Mouse (Mus musculus) R1 (cell line): ENCODE data around the gene Mertk.
"Not testable (repeated sequence)": the region's sequence is repeated elsewhere in the genome, so short reads cannot be mapped to it uniquely, and the experiment has no call there.

ENCODE experiments used
- DNase-seq: peaks from one replicate; pipeline ENCODE4 v3.0.0-alpha.2; 2018; ENCODE audit warnings: low read depth, low spot score

The Mertk gene

DNA sequence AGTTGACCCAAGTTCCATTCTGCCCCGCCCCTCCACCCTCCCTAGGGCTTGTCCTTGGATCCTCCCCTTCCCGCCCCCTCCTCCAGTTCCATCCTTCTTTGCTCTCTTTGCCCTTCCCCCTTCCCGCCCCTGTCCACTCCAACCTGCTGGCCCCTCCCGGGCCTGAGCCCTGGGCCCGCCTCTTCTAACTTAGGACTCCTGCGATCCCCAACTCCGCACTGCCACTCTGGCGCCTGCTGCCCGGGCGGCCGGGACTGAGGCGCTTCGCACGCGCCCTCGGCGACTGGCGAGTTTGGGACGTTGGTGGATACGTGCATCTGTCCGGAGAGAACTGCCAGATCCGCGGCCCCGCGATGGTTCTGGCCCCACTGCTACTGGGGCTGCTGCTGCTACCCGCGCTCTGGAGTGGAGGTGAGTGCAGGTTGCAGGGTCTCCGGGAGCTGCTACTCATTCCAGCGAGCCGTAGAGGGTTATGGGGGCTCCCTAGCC lies at the start of gene Mertk:
Gene Mertk, plus strand, starts transcription at position 264 of the 489 bp plus-strand sequence.
- DNase-seq, result peak; percentile 97

DNA sequence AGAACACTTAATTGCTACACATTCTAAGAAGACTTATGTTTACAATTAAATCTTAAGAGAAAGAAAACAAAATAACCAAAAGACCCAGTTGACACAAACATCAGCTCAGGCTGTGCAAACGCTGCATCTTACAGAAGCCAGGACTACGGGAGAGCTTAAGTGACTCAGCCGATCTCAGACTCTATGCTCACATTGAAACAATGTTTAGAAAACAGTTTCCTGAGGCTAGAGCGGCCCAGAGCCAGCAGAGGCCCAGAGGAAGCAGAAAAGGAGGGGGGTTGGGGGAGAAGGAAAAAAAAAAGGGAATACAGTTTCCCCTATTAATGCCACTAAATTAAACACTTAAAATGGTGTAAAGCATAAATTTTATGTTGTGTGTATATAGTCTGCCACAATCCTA lies 18.1 kb upstream of the Mertk start:
- DNase-seq, result no peak

DNA sequence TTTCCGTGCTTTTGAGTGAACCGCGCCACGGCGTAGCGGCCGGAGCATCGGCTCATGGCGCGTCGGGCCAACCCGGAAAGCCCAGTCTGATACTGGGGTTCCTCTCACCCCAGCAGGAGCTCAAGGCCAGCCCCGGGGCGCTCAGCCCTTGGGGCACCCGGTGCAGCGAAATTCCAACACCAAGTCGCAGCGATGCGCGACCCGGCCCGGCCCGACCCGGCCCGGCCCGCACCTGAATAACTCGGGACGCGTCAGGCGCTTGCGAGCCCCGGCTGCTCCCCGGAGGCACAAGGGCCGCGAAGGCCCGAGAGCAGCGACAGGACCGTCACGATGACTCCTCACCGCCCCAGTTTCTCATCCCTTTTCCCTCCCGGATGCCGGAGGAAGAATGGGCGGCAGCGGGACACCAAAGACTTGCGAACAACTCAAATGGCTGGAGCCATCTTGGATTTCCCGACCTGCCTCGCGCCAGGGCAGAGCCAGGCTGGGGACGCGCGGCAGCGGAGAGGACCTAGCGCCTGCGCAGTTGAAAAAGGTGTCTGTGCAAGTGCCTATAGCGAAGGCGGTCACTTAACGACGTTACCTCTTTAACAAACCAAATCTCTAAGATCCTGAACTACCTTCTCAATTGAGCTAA lies 11.7 kb upstream of the Mertk start, which contains the start of gene Anapc1:
Gene Anapc1, minus strand, starts transcription at position 471 of the 637 bp plus-strand sequence.
- peak; percentile 94 for DNase-seq

DNA sequence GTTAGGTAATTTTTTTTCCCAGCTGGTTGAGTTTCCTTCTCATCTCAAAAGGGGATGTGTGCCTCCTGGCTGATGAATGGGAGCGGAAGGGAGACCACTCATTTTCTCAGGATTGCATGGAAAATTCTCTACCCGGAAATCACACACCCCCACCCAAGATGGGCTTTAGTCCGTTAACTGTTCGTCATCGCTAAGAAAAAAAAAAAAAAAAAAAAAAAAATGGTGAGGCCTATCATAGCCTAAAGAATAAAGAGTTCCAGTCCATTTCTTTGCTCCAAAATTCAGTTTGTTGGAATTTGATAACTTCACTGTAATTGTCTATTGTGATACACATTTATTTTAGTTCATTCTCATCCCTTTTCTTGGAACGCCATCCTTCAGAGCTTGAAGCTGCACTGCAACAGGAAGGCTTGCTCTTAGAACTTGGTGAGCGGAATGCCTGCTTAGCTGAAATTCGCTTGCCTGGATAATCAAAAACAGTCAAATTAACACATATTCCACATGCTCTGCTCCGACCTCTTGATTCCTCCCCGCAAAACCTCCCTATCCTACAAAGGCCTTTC lies 11.1 kb upstream of the Mertk start:
- DNase-seq, result no peak

DNA sequence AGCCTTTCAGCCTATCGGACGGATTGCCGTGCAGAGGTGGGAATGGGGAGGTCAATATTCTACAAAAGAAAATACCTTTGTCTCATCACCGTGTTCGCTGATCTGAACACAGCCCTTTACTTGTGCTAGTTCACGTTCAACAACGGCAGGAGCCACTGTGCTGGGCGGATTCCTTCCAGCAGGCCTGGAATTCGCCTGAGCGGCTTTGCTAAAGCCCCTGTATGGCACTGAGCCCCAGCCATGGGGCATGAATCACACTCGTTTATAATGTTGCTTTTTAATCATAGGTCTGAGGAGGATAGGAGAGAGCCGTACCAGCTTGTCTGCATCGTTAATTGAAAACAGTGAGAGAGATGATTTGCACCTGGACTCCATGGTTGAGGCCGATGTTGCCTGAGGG lies 6.4 kb upstream of the Mertk start:
- DNase-seq, result peak; percentile 68

DNA sequence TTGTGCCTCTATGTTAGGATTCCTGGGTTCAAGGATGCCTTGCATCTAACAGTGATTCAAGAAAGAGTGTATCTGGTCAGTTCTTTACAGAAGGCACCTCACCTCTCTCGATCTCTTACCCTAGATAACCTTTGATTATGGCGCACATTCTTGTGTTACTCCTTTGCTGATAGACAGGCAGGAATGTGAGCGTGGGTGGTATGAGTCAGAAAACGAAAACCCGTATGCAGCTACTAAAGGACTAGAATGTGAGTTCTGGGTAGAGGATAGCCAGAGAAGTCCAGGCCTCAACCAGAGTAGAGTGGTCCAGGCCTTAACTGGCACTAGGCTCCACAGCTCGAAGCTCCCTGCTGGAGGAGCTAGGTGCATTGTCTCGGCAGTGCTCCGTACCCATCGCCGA lies 6.0 kb upstream of the Mertk start:
- peak; percentile 46 for DNase-seq

DNA sequence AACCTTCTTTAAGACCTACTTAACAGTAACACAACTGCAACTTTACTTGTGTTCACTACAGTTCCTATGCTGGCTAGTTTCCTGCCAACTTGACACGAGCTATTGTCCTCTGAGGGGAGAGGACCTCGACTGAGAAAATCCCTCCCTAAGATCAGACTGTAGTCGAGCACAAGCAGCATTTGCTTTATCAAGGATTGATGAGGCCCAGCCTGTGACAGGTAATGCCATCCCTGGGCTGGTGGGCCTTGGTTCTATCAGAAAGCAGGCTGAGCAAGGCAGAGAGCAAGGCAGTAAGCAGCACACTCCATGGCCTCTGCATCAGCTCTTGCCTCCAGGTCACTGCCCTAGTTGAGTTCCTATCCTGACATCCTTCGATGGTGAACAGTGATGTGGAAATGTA lies 5.5 kb upstream of the Mertk start:
- no peak for DNase-seq

DNA sequence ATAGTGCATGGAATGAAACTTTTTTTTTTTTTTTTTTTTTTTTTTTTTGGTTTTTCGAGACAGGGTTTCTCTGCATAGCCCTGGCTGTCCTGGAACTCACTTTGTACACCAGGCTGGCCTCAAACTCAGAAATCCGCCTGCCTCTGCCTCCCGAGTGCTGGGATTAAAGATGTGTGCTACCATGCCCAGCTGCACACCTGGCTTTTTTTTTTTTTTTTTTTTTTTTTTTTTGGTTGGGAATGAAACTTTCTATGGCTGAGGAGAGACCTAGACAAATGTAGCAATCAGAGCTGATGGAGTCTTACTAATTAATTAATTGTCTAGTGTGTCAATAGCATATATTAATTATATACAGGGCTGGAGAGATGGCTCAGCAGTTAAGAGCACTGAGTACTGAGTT lies 4.9 kb upstream of the Mertk start:
- DNase-seq, result not testable (repeated sequence)

DNA sequence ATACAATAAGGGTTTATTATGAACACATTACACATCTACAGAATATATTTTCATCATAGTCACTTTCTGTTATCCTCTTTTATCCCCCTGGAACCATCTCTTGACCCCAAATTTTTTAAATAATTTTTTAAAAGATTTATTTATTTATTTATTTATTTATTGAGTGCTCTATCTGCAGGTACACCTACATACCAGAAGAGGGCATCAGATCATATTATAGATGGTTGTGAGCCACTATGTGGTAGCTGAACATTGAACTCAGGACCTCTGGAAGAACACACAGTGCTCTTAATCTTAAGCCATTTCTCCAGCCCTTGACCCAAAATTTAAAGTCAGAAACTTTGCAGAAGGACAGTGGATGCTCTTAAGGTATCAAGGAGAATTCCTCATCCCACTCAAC lies 4.2 kb upstream of the Mertk start:
- DNase-seq, result peak; percentile 25

DNA sequence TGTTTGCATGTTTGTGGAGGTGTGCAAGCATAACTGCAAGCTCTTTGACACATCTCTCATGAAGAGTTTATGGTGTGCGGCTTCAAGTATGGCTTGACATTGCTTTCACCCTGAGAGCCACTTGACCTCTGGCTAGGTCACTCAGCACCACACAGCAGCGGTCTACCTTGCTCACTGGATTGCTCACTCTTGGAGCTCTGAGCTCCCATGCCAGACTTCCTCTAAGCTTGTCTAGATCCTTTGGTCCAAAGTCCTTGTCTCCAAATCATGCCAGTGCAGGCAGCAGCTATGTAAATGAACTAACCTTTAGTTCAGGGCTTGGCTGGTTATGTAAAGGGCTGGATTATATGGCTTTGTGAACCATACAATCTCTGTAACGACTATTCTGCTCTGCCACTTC lies 2.3 kb upstream of the Mertk start:
- no peak for DNase-seq

DNA sequence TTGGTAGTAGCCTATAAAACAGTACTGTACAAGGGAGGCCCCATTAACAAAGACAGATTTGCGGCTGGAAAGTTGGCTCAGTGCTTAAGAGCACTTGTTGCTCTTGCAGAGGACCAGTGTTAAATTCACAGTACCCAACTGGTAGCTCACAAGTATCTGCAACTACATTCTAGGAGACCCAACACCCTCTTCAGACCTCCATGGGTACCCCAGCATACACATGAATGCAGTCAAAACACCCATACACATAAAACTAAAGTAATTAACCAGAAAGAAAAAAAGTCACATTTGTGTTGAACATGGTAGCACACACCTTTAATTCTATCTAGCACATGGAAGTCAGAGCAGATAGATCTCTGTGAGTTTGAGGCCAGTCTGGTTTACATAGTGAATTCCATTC lies 1.7 kb upstream of the Mertk start:
- DNase-seq, result no peak

DNA sequence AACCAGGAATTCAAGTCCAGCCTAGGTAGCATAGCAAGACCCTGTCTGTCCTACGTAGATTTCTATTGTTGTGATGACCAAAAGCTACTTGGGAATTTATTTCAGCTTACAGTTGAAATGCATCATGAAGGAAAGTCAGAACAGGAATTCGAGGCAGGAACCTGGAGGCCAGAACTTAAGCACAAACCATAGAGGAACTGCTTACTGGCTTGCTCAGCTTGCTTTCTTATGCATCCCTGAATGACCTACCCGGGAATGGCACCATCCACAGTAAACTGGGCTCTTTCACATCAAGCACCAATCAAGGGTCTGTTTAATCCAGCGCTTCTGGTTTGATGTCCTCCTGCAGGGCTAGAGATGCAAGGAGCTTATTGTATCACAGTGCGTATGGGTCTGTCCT lies 1.2 kb upstream of the Mertk start:
- DNase-seq, result peak; percentile 16

DNA sequence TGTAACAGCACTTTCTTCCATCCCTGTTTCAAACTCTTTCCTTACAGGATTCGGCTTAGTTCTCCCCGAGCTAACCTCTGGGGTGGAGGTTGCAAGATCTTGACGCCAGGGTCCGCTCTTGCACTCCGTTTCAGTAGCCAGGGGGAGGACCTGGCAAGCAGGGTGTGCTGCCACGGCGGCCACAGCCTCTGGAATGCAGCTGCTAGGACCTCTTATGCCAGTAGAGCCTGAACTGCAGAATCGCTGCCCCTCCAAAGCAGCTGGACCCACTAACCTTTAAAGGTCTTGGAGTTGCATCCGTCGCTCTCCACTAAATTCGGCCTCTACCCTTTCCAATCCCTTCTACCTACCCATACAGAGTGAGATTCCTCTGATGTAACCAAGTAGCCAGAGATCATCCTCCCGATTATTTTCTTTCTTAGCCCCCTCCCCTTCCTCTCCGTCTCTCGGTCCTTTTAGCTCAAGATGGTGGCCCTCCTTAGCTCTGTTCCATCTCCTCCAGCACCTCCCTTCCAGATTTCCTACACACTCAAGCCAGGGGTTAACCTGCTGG lies 540 bp upstream of the Mertk start:
- peak; percentile 93 for DNase-seq

DNA sequence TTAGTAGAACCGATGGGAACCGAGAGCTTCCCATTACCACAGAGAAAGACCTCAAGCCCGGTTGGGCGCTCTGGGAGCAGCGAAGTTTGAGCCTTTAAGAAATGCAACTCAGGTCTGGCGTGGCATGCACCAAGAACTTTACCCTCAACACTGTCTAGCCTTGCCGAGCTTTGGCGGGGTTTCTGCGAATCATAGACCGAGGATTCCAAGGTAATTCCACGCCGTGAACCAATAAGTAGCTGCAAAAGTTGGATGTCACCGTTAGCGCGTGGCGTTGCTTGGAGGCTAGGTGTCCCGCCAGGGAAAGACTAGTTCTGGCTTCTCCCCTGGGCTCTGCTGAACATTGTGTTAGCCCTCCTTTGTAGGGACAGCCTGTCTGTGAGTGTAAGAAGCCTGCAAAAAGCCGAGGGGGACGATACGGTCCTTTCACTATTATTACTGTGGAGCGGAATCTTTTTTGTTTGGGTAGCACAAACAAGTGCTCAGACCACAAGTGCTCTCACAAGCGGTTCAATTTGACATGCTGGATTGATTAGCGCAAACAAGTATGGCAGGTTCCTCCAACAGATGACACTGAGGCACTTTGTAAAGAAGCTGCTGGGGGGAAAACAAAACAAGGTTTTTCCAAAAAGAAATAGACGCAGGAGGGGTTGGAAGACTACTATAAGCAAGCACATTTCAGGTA lies 587 bp downstream of the Mertk start:
- peak; percentile 75 for DNase-seq

DNA sequence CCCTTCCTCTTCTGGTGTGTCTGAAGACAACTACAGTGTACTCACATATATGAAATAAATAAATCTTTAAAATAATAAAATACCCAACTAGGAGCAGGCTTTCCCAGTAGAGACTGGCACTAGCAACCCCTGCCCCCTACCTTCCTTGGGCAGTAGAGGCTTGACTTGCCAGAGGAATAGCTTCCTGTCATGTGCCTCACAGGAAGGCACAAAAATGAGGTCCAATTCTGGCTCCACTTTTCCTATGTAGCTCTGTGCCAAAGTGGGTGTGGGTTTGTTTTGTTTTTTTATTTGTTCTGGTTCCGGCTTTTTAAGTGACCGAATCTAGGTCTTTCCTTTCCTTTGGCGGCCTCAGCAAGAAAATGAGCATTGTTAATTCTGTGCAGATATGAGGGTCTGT lies 5.7 kb downstream of the Mertk start:
- DNase-seq, result no peak

DNA sequence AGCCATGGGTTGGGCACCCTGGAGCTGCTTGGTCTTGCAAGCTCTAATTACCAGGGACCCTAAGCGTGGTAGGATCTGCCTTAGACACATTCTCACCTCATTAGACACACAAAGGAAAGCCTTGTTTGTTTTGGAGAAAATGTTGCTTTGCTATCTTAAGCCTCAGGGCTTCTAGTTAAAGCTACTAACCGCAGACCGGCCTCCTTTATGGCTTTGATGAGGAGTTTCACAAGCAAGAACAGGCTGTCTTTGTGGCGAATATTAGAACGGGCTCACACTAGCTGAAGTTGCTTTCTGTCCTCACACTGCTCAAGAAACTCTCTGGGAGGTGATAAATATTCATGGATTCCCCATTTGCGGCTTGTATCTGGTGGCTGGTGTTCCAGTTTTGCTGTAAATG lies 10.5 kb downstream of the Mertk start:
- DNase-seq, result no peak

DNA sequence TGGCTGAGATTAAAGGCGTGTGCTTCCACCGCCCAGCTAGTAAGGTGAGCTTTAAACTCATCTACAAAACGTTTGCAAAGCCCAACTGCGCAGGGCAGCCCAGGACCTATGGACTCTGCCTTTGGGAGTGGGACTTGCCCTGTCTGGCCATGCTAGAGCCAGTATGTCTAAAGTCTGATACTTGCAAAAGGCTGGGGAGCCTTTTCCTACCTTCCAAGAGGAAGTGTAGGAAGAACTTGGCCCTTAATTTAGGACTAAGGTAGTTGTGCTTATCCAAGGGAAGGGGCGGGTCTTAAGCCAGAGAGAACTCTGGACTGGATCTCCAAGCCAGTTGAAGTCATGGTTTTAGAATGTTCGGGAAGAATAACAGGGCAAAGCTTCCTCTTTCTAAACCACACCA lies 11.9 kb downstream of the Mertk start:
- DNase-seq, result no peak

DNA sequence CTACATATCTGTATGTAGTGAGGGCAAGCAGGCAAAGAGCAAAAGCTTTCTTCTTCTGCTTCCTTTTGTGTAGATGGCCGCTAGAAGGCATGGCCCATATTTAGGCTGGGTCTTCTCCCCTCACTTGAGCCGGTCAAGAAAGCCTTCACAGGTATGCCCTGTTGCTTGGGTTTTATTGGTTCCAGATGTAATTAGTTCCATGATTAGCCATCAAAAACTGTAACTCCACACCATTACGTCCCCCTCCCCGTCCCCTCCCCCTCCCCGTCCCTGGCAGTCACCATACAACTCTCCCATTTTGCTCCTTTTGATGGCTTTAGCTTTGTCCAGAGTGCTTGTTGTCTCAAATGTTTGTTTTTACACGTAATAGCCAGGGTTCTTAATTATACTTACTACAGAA lies 14.2 kb downstream of the Mertk start:
- DNase-seq, result no peak

DNA sequence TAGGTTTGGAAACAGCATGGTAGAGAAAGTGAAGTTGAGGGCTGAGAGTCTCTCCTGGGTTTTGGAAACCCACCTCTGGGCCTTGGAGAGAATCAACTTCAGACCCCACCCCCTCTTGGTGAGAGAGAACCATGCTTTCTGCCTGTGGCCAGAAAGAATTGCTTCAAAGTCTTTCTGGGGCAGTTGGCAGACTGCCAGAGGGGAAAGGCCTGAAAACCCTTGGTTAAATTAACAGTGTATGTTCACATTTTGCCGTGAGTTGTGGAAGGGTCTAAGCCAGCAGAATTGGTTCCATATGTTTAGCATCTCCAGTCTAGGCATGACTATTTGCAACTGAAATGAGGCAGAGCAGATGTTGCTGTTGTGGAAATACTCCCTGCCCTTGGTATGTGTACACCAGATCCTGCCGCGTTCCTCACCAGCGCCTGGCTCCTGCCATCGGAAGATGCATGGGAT lies 14.8 kb downstream of the Mertk start:
- no peak for DNase-seq

DNA sequence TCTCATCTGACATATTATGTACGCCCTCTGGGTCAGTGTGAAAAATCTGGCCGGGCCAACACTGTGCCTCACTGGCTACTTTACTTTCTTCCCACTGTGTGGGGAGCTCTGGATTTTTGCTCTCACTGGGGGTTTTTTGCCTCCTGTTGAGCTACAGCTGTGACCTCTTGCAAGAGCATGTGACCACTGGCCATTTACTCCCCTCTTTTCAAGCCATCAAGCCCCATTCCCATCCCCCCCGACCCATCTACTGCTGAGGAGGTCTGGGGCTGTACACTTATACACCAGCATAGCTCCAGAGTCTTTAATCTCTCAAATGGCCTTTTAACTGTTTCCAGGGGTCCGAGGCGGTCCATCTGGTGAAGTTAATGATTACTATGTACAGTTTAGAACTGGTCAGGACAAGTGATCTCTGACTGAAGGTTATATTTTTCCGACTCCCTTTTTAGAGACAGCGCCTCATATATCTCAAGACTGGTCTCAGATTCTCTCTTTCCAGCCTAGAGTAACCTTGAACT lies 16.0 kb downstream of the Mertk start:
- DNase-seq, result no peak

DNA sequence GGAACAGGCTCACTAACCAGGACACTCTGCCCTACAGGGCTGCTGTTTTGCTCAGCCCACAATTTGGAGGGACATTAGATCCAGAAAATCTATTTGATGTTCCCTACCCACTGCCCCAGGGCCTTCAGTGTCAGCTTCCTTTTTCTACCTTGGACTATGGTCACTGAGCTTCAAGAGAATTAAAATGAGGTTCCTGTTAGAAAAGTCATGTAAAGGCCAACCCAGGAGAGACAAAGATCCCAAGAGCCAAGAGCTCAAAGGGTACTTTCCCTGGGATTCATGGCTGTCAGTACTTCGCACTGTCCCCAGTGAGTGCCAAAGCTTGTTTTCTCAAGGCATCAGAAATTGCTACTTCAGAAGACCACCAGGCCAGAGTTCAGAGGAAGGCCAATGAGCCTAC lies 17.2 kb downstream of the Mertk start:
- no peak for DNase-seq

DNA sequence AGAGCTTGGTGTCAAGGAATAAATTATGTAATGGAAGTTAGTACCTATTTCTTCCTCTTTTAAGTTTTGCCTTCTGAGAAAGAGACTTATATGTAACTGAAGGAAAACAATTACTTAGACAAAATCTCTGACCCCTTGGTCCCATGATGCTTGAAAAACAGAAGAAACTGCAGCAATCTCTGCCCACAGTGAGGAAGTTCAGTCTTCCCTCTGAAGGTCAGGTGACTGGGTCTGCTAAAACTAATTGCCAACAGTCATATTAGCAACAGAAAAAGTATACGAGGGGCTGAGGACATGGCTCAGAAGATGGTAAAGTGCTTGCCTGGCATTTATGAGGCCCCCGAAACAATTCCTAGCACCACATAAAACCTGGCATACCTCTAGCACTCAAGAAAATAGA lies 20.6 kb downstream of the Mertk start:
- DNase-seq, result no peak
